Mouse (Mus musculus) stomach, postnatal 0 days (tissue): ENCODE results near the gene Brsk1.

Source experiments
- CTCF ChIP-seq: IDR thresholded peaks from 2 replicates; pipeline ENCODE4 v1.5.1; 2016; ENCODE audit warnings: antibody characterized with exemption, low read depth, mild to moderate bottlenecking, moderate library complexity
- EP300 ChIP-seq: optimal IDR thresholded peaks from 2 replicates; pipeline ENCODE3; 2016; ENCODE audit warnings: antibody characterized with exemption

GRCm38 (mm10) chr7:4744886-4745285, 54.5 kb downstream of the Brsk1 start:
- no peak for TF ChIP-seq CTCF
- TF ChIP-seq EP300, result no peak
